Mouse (Mus musculus) thymus, postnatal 4 days (tissue): ENCODE results near the gene Birc2.

Experiments used
- DNase-seq: peaks from one replicate; pipeline ENCODE4 v3.0.0; 2021

The Birc2 gene

GRCm38 (mm10) chr9:7783823-7784614 lies 52.8 kb downstream of the Birc2 start:
- DNase-seq, result peak; percentile 64

- peak; percentile 60 for DNase-seq
These were observed 56.4 kb downstream of the Birc2 start for GRCm38 (mm10) chr9:7780250-7781150.

- DNase-seq, result no peak
These were observed 57.1 kb downstream of the Birc2 start for GRCm38 (mm10) chr9:7779786-7780185.

- DNase-seq, result peak; percentile 51
These were observed 58.1 kb downstream of the Birc2 start for GRCm38 (mm10) chr9:7778771-7779170.

- DNase-seq, result no peak
These were observed 59.2 kb downstream of the Birc2 start for GRCm38 (mm10) chr9:7777652-7778051.

- no peak for DNase-seq
These were observed 59.9 kb downstream of the Birc2 start for GRCm38 (mm10) chr9:7776940-7777339.

GRCm38 (mm10) chr9:7775986-7776385 lies 60.9 kb downstream of the Birc2 start:
- peak; percentile 47 for DNase-seq

GRCm38 (mm10) chr9:7775011-7775410 lies 61.9 kb downstream of the Birc2 start:
- no peak for DNase-seq

- peak; percentile 31 for DNase-seq
These were observed 62.3 kb downstream of the Birc2 start for GRCm38 (mm10) chr9:7774538-7774937.

GRCm38 (mm10) chr9:7773686-7774085 lies 63.2 kb downstream of the Birc2 start:
- no peak for DNase-seq

- peak; percentile 35 for DNase-seq
These were observed 64.0 kb downstream of the Birc2 start for GRCm38 (mm10) chr9:7772773-7773454.

- DNase-seq, result no peak
These were observed 64.5 kb downstream of the Birc2 start for GRCm38 (mm10) chr9:7772361-7772760.

GRCm38 (mm10) chr9:7769491-7769890 lies 67.4 kb downstream of the Birc2 start:
- no peak for DNase-seq

GRCm38 (mm10) chr9:7769081-7769480 lies 67.8 kb downstream of the Birc2 start:
- peak; percentile 41 for DNase-seq
